Mouse (Mus musculus): ENCODE measurements around the gene Nrde2. TPM values are rescaled to one million over a fixed set of nuclear protein-coding genes. Genes with fewer than 3 reads are reported as not detected.

Gene Nrde2
- total and polyA plus RNA-seq, 2 experiments from 2014 or later, result 7.7 to 13.7 TPM

DNA sequence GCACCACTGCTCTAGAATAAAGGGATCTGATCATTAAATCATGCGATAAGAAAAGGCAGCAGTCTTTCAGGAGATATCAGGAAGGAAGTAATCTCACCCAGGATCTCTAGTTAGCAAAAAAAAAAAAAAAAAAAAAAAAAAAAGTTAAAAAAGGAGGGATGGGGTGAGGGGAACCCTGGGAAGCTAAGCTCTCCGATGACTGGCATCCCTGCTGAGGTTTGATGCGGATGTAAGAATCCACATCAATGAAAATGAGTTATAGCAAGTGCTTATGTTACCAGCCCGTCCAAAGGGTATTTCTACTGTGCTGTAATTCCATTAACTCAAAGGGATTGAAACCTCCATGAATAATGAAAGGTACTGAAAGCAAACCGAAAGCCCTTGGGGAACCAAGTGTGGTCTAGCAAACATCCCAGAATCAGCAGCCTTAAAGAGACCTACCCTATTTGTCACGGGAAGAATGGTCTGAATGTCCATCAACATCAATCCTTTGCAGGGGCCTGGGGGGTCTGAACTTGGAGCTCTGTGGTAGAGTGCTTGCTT is 19.5 kb upstream of the Nrde2 start:
- H3K27ac ChIP-seq (ENCODE audit: low read depth), result no peak overlapping the region
- 50% methylated on average over 6 of the region's 6 CpGs for WGBS
- ATAC-seq (ENCODE audit: insufficient read depth, low read depth), result no peak
- no peak overlapping the region for H3K9ac ChIP-seq (replicated peaks; ENCODE audit: low read depth, low read length)
- H3K4me3 ChIP-seq (ENCODE audit: low read depth, low read length), result no peak overlapping the region
- no peaks in the 10 kb centered on the region for H3K9me3 ChIP-seq (replicated peaks; ENCODE audit: control insufficient read depth, low read length)
- TF ChIP-seq EP300 (IDR thresholded peaks at IDR 0.05; ENCODE audit: low read depth) (no peak), CTCF (IDR thresholded peaks at IDR 0.05; ENCODE audit: low read depth) (no peak)
- no peaks in the 10 kb centered on the region for H3K36me3 ChIP-seq (replicated peaks; ENCODE audit: control insufficient read depth, insufficient read depth, low read length)
- no peaks in the 10 kb centered on the region for H3K27me3 ChIP-seq (ENCODE audit: control insufficient read depth, insufficient read depth, low read length)
- DNase-seq (ENCODE audit: low spot score), result no peak
- H3K4me1 ChIP-seq (ENCODE audit: control insufficient read depth, insufficient read depth), result no peaks in the 10 kb centered on the region
- no peak overlapping the region for H3K4me2 ChIP-seq (ENCODE audit: low read depth, low read length)

DNA sequence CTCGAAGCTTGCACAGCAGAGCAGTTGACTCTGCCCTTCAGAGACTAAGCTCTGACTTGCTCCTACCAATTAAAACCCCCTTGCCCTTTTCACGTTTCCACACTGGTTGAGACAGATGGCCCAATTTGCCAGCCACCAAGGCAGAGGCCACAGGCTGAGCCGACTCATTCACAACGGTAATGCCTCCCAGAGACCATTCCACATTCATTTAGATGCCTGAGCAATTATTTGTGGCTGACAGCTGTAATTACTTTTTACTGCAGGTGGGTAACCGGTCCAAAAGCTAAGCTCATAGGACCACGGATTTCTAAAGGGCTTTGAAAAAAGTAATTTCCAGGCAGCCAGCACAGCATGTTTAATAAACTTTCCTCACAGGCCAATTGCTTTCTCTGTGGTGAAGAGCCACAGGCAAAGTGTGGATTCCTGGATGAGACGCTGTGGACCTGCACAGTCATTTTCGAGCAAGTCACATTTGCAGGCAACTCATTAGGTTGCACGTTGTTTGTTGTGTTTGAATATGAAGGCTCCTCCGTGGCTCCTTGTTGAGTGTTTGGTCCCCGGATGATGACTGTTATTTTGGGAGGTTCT is 17.1 kb upstream of the Nrde2 start:
- H3K36me3 ChIP-seq (replicated peaks; ENCODE audit: control insufficient read depth, insufficient read depth, low read length), result no peaks in the 10 kb centered on the region
- WGBS, result 71% methylated on average over 11 of the region's 11 CpGs
- H3K27ac ChIP-seq (ENCODE audit: low read depth), result no peak overlapping the region
- DNase-seq (ENCODE audit: low spot score) (no peak), ATAC-seq (ENCODE audit: insufficient read depth, low read depth) (no peak)
- no peaks in the 10 kb centered on the region for H3K9me3 ChIP-seq (replicated peaks; ENCODE audit: control insufficient read depth, low read length)
- no peaks in the 10 kb centered on the region for H3K27me3 ChIP-seq (ENCODE audit: control insufficient read depth, insufficient read depth, low read length)
- no peak overlapping the region for H3K4me3 ChIP-seq (ENCODE audit: low read depth, low read length)
- no peak overlapping the region for H3K4me2 ChIP-seq (ENCODE audit: low read depth, low read length)
- TF ChIP-seq EP300 (IDR thresholded peaks at IDR 0.05; ENCODE audit: low read depth) (no peak), CTCF (IDR thresholded peaks at IDR 0.05; ENCODE audit: low read depth) (no peak)
- no peak overlapping the region for H3K9ac ChIP-seq (replicated peaks; ENCODE audit: low read depth, low read length)
- no peaks in the 10 kb centered on the region for H3K4me1 ChIP-seq (ENCODE audit: control insufficient read depth, insufficient read depth)

GRCm38 (mm10) chr12:100172481-100172880 is 13.0 kb upstream of the Nrde2 start:
- H3K27ac ChIP-seq (ENCODE audit: low read depth), result no peak overlapping the region
- no peak overlapping the region for H3K4me3 ChIP-seq (ENCODE audit: low read depth, low read length)
- H3K9me3 ChIP-seq (replicated peaks; ENCODE audit: control insufficient read depth, low read length), result no peaks in the 10 kb centered on the region
- no peak for ATAC-seq (ENCODE audit: insufficient read depth, low read depth)
- no peak for DNase-seq (ENCODE audit: low spot score)
- H3K4me1 ChIP-seq (ENCODE audit: control insufficient read depth, insufficient read depth), result 0 out of 2 replicates have a peak, but pooled peaks cover 8% of the 10 kb centered on the region
- H3K9ac ChIP-seq (replicated peaks; ENCODE audit: low read depth, low read length), result no peak overlapping the region
- H3K27me3 ChIP-seq (ENCODE audit: control insufficient read depth, insufficient read depth, low read length), result no peaks in the 10 kb centered on the region
- H3K36me3 ChIP-seq (replicated peaks; ENCODE audit: control insufficient read depth, insufficient read depth, low read length), result no peaks in the 10 kb centered on the region
- no peak overlapping the region for H3K4me2 ChIP-seq (ENCODE audit: low read depth, low read length)
- no peak for TF ChIP-seq CTCF (IDR thresholded peaks at IDR 0.05; ENCODE audit: low read depth)
- TF ChIP-seq EP300 (IDR thresholded peaks at IDR 0.05; ENCODE audit: low read depth), result no peak
- WGBS, result 35% methylated on average over 7 of the region's 7 CpGs

- peak; percentile 47 for ATAC-seq (ENCODE audit: insufficient read depth, low read depth)
- peak overlapping the region; percentile 64 for H3K4me2 ChIP-seq (ENCODE audit: low read depth, low read length)
- no peaks in the 10 kb centered on the region for H3K27me3 ChIP-seq (ENCODE audit: control insufficient read depth, insufficient read depth, low read length)
- H3K9ac ChIP-seq (replicated peaks; ENCODE audit: low read depth, low read length), result 0 out of 2 replicates have a peak overlapping the region, but pooled peaks have one; percentile 20
- H3K4me3 ChIP-seq (ENCODE audit: low read depth, low read length), result peak overlapping the region; percentile 31
- DNase-seq (ENCODE audit: low spot score), result no peak
- H3K4me1 ChIP-seq (ENCODE audit: control insufficient read depth, insufficient read depth), result 0 out of 2 replicates have a peak, but pooled peaks cover 8% of the 10 kb centered on the region
- no peaks in the 10 kb centered on the region for H3K9me3 ChIP-seq (replicated peaks; ENCODE audit: control insufficient read depth, low read length)
- TF ChIP-seq EP300 (IDR thresholded peaks at IDR 0.05; ENCODE audit: low read depth), result no peak
- no peak for TF ChIP-seq CTCF (IDR thresholded peaks at IDR 0.05; ENCODE audit: low read depth)
- no peaks in the 10 kb centered on the region for H3K36me3 ChIP-seq (replicated peaks; ENCODE audit: control insufficient read depth, insufficient read depth, low read length)
- 11% methylated on average over 25 of the region's 28 CpGs for WGBS
- peak overlapping the region; percentile 65 for H3K27ac ChIP-seq (ENCODE audit: low read depth)
These were observed 8.7 kb upstream of the Nrde2 start for GRCm38 (mm10) chr12:100167931-100168871.

- H3K27ac ChIP-seq (ENCODE audit: low read depth), result 0 out of 2 replicates have a peak overlapping the region, but pooled peaks have one; percentile 39
- DNase-seq (ENCODE audit: low spot score), result no peak
- 0 out of 2 replicates have a peak, but pooled peaks cover 8% of the 10 kb centered on the region for H3K4me1 ChIP-seq (ENCODE audit: control insufficient read depth, insufficient read depth)
- no peaks in the 10 kb centered on the region for H3K36me3 ChIP-seq (replicated peaks; ENCODE audit: control insufficient read depth, insufficient read depth, low read length)
- 0 out of 2 replicates have a peak overlapping the region, but pooled peaks have one; percentile 20 for H3K9ac ChIP-seq (replicated peaks; ENCODE audit: low read depth, low read length)
- H3K4me3 ChIP-seq (ENCODE audit: low read depth, low read length), result no peak overlapping the region
- peak overlapping the region; percentile 64; the same call in 1 of the 2 replicates for H3K4me2 ChIP-seq (ENCODE audit: low read depth, low read length)
- no peaks in the 10 kb centered on the region for H3K27me3 ChIP-seq (ENCODE audit: control insufficient read depth, insufficient read depth, low read length)
- no peaks in the 10 kb centered on the region for H3K9me3 ChIP-seq (replicated peaks; ENCODE audit: control insufficient read depth, low read length)
- no peak for ATAC-seq (ENCODE audit: insufficient read depth, low read depth)
- 87% methylated on average over 1 of the region's 1 CpGs for WGBS
- TF ChIP-seq EP300 (IDR thresholded peaks at IDR 0.05; ENCODE audit: low read depth), result no peak
- TF ChIP-seq CTCF (IDR thresholded peaks at IDR 0.05; ENCODE audit: low read depth), result no peak
These were observed 8.0 kb upstream of the Nrde2 start for GRCm38 (mm10) chr12:100167502-100167901.

Measured in heart, postnatal 0 days (tissue).